Mouse (Mus musculus): Measurements from ENCODE around the gene Arl14ep.

Gene Arl14ep

GRCm38 (mm10) chr2:106942451-106942850 lies 31.8 kb downstream of the Arl14ep start:
- DNase-seq = peak in 1 of 2 experiments; percentile 14

GRCm38 (mm10) chr2:106935681-106936080 lies 38.5 kb downstream of the Arl14ep start:
- no peak for DNase-seq

GRCm38 (mm10) chr2:106929906-106930305 lies 44.3 kb downstream of the Arl14ep start:
- DNase-seq = no peak
